Mouse (Mus musculus): Measurements from ENCODE around the gene Gm49380.

DNA sequence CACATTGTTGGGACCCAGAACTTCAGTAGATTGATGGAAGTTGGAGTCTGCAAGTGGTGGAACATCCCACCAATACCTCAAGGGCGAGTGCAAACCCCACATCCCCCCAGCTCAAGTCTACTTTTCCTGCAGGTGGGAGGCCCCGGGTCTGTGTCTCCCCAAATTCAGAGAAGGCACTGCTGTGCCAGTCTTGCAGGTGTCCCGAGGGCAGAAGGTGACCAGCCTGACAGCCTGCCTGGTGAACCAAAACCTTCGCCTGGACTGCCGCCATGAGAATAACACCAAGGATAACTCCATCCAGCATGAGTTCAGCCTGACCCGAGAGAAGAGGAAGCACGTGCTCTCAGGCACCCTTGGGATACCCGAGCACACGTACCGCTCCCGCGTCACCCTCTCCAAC is 66.9 kb downstream of the Gm49380 start:
- no peak for TF ChIP-seq USF1 (IDR thresholded peaks at IDR 0.05; ENCODE audit: low read depth)
- TF ChIP-seq CEBPB (IDR thresholded peaks at IDR 0.05; ENCODE audit: low read depth): no peak
- no peak for TF ChIP-seq CTCF (IDR thresholded peaks at IDR 0.05; ENCODE audit: control insufficient read depth, insufficient read depth, insufficient read length)

Measured in C2C12 (cell line).